Mouse (Mus musculus) ES-CJ7 (cell line): ENCODE data around the gene Mrpl35.

Experiments
- DNase-seq: peaks from one replicate; pipeline ENCODE4 v3.0.0; 2011; ENCODE audit warnings: low read depth, low spot score

Gene Mrpl35

GRCm38 (mm10) chr6:71801011-71801713 lies 25.6 kb downstream of the Mrpl35 start:
- peak; percentile 34 for DNase-seq

GRCm38 (mm10) chr6:71799391-71799790 lies 27.4 kb downstream of the Mrpl35 start:
- DNase-seq: no peak

- DNase-seq: no peak
Measured at GRCm38 (mm10) chr6:71791771-71792170, 35.0 kb downstream of the Mrpl35 start.

GRCm38 (mm10) chr6:71788348-71788747 lies 38.4 kb downstream of the Mrpl35 start:
- no peak for DNase-seq

- no peak for DNase-seq
Measured at GRCm38 (mm10) chr6:71783165-71783564, 43.6 kb downstream of the Mrpl35 start.

- DNase-seq: no peak
Measured at GRCm38 (mm10) chr6:71780431-71780830, 46.3 kb downstream of the Mrpl35 start.

- DNase-seq: peak; percentile 57
Measured at GRCm38 (mm10) chr6:71779831-71780230, 46.9 kb downstream of the Mrpl35 start.

- no peak for DNase-seq
Measured at GRCm38 (mm10) chr6:71778016-71778415, 48.8 kb downstream of the Mrpl35 start.

- DNase-seq: no peak
Measured at GRCm38 (mm10) chr6:71772636-71773208, 54.0 kb downstream of the Mrpl35 start.

GRCm38 (mm10) chr6:71772156-71772555 lies 54.6 kb downstream of the Mrpl35 start:
- DNase-seq: no peak

GRCm38 (mm10) chr6:71771282-71771681 lies 55.5 kb downstream of the Mrpl35 start:
- DNase-seq: peak; percentile 44

GRCm38 (mm10) chr6:71770856-71771255 lies 55.9 kb downstream of the Mrpl35 start:
- DNase-seq: peak; percentile 78

- DNase-seq: peak; percentile 74
Measured at GRCm38 (mm10) chr6:71769901-71770690, 56.7 kb downstream of the Mrpl35 start.

- no peak for DNase-seq
Measured at GRCm38 (mm10) chr6:71767761-71768160, 59.0 kb downstream of the Mrpl35 start.
